17 mouse cellular contexts compared by ENCODE assay signal in genomic region chr19:58349890-58350408, GRCm38 (mm10).
DNase-seq lines count a peak whose midpoint lies in the region; ATAC-seq and TF ChIP-seq lines count a peak whose summit lies in the region.
"Had no signal": no experiment of that assay in that cellular context is flagged by ENCODE, and none has a peak within 500 bp of the region (broad histone marks: within the 10 kb centered on the region; RNA-seq: fewer than 3 reads in every experiment).

No protein-coding gene starts in this region.

- 3% methylated on average over 5 of the region's 5 CpGs for WGBS in forebrain, embryonic 14.5 days
- WGBS in forebrain, postnatal 0 days = 14% methylated on average over 5 of the region's 5 CpGs
- 15% methylated on average over 5 of the region's 5 CpGs for WGBS in hindbrain, embryonic 13.5 days
- WGBS in midbrain, embryonic 15.5 days = 6% methylated on average over 5 of the region's 5 CpGs

- peak; percentile 54 for DNase-seq in forebrain, embryonic 14.5 days (ENCODE audit: low spot score)
- DNase-seq in forebrain, postnatal 0 days = no peak
- DNase-seq in embryo, embryonic 10.5 days (ENCODE audit: low spot score) = peak; percentile 60
- DNase-seq in adrenal gland, postnatal 4 days (ENCODE audit: low spot score in 2 of 2) = no peak
- DNase-seq in testis, postnatal 14 days (ENCODE audit: low spot score) = no peak
- DNase-seq in urinary bladder, postnatal 4 days (ENCODE audit: low spot score in 2 of 2) = no peak
- DNase-seq: adrenal gland, postnatal 25 days; cerebellum, adult 9-10 months; gastrocnemius, postnatal 25 days; lung, postnatal 14 days; thymus, adult 18-20 months had no signal

- TF ChIP-seq CTCF in forebrain, postnatal 0 days (IDR thresholded peaks at IDR 0.05; ENCODE audit: low read depth) = no peak

- no peaks in the 10 kb centered on the region for H3K9me3 ChIP-seq in forebrain, embryonic 14.5 days (replicated peaks; ENCODE audit: control insufficient read depth, low read length)
- no peaks in the 10 kb centered on the region for H3K9me3 ChIP-seq in forebrain, postnatal 0 days (ENCODE audit: low read length)
- H3K9me3 ChIP-seq in hindbrain, embryonic 13.5 days = no peaks in the 10 kb centered on the region
- H3K9me3 ChIP-seq in midbrain, embryonic 15.5 days = no peaks in the 10 kb centered on the region
- H3K9me3 ChIP-seq: kidney, embryonic 15.5 days; liver, embryonic 15.5 days had no signal

- H3K4me2 ChIP-seq in forebrain, embryonic 14.5 days (ENCODE audit: low read length) = no peak overlapping the region
- no peak overlapping the region for H3K4me2 ChIP-seq in forebrain, postnatal 0 days (ENCODE audit: low read depth)
- no peak overlapping the region for H3K4me2 ChIP-seq in hindbrain, embryonic 13.5 days
- H3K4me2 ChIP-seq in midbrain, embryonic 15.5 days = no peak overlapping the region
- H3K4me2 ChIP-seq: kidney, embryonic 15.5 days; liver, embryonic 15.5 days had no signal

- peaks cover 14% of the 10 kb centered on the region; the same call in 1 of the 2 replicates for H3K4me1 ChIP-seq in forebrain, embryonic 14.5 days (ENCODE audit: control insufficient read depth, insufficient read depth, low read length)
- peaks cover 7% of the 10 kb centered on the region; the same call in 1 of the 2 replicates for H3K4me1 ChIP-seq in forebrain, postnatal 0 days (ENCODE audit: insufficient read depth)
- peaks cover 62% of the 10 kb centered on the region for H3K4me1 ChIP-seq in hindbrain, embryonic 13.5 days (replicated peaks)
- H3K4me1 ChIP-seq in midbrain, embryonic 15.5 days = peaks cover 38% of the 10 kb centered on the region
- H3K4me1 ChIP-seq: liver, embryonic 15.5 days had no signal

- no peaks in the 10 kb centered on the region for H3K36me3 ChIP-seq in forebrain, embryonic 14.5 days (ENCODE audit: control insufficient read depth, insufficient read depth, low read length)
- no peaks in the 10 kb centered on the region for H3K36me3 ChIP-seq in forebrain, postnatal 0 days (ENCODE audit: insufficient read depth)
- H3K36me3 ChIP-seq in hindbrain, embryonic 13.5 days = no peaks in the 10 kb centered on the region
- no peaks in the 10 kb centered on the region for H3K36me3 ChIP-seq in midbrain, embryonic 15.5 days (replicated peaks)
- H3K36me3 ChIP-seq: kidney, embryonic 15.5 days; liver, embryonic 15.5 days had no signal

- no peak overlapping the region for H3K27ac ChIP-seq in forebrain, embryonic 14.5 days (ENCODE audit: low read depth, low read length)
- H3K27ac ChIP-seq in forebrain, postnatal 0 days (ENCODE audit: low read depth, low read length) = no peak overlapping the region
- peak overlapping the region; percentile 76 for H3K27ac ChIP-seq in hindbrain, embryonic 13.5 days
- peak overlapping the region; percentile 62; the same call in 1 of the 2 replicates for H3K27ac ChIP-seq in midbrain, embryonic 15.5 days
- H3K27ac ChIP-seq: kidney, embryonic 15.5 days; liver, embryonic 15.5 days had no signal

- H3K4me3 ChIP-seq in forebrain, embryonic 14.5 days (ENCODE audit: low read depth, low read length) = no peak overlapping the region
- H3K4me3 ChIP-seq in forebrain, postnatal 0 days (ENCODE audit: low read depth, low read length) = no peak overlapping the region
- H3K4me3 ChIP-seq in hindbrain, embryonic 13.5 days = no peak overlapping the region
- H3K4me3 ChIP-seq in midbrain, embryonic 15.5 days = no peak overlapping the region
- H3K4me3 ChIP-seq: erythroblast, embryonic 14.5 days; kidney, embryonic 15.5 days; liver, embryonic 15.5 days had no signal

- H3K27me3 ChIP-seq in forebrain, embryonic 14.5 days (replicated peaks; ENCODE audit: control insufficient read depth, insufficient read depth, low read length) = no peaks in the 10 kb centered on the region; the same call in 1 of the 2 replicates
- no peaks in the 10 kb centered on the region for H3K27me3 ChIP-seq in forebrain, postnatal 0 days (ENCODE audit: insufficient read depth, low read length)
- H3K27me3 ChIP-seq in hindbrain, embryonic 13.5 days = no peaks in the 10 kb centered on the region
- no peaks in the 10 kb centered on the region for H3K27me3 ChIP-seq in midbrain, embryonic 15.5 days (replicated peaks)
- H3K27me3 ChIP-seq: kidney, embryonic 15.5 days; liver, embryonic 15.5 days had no signal

- ATAC-seq in forebrain, embryonic 14.5 days = no peak
- no peak for ATAC-seq in forebrain, postnatal 0 days
- ATAC-seq in hindbrain, embryonic 13.5 days (ENCODE audit: low FRiP score) = no peak; the same call in 1 of the 2 replicates
- no peak for ATAC-seq in midbrain, embryonic 15.5 days (replicated peaks)
- ATAC-seq: activated CD4-positive, CD25-positive, alpha-beta regulatory T cell, adult 4 months had no signal

- H3K9ac ChIP-seq in forebrain, embryonic 14.5 days (ENCODE audit: low read length) = no peak overlapping the region
- H3K9ac ChIP-seq in forebrain, postnatal 0 days = no peak overlapping the region
- no peak overlapping the region for H3K9ac ChIP-seq in hindbrain, embryonic 13.5 days
- no peak overlapping the region for H3K9ac ChIP-seq in midbrain, embryonic 15.5 days
- H3K9ac ChIP-seq: kidney, embryonic 15.5 days; liver, embryonic 15.5 days had no signal

Comparison
In these comparisons a context has a peak if more than half of its experiments do, and no peak if none do; other contexts are left out.
1. DNase-seq: peak in forebrain, embryonic 14.5 days (single experiment) and embryo, embryonic 10.5 days (single experiment); none in forebrain, postnatal 0 days (single experiment), adrenal gland, postnatal 4 days (0 of 2), testis, postnatal 14 days (single experiment) and urinary bladder, postnatal 4 days (0 of 2).
2. H3K27ac ChIP-seq: peak in hindbrain, embryonic 13.5 days (single experiment) and midbrain, embryonic 15.5 days (single experiment); none in forebrain, embryonic 14.5 days (single experiment) and forebrain, postnatal 0 days (single experiment).